Mouse (Mus musculus): Measurements from ENCODE around the gene Hist1h3b.
"Not testable (repeated sequence)": the region's sequence is repeated elsewhere in the genome, so short reads cannot be mapped to it uniquely, and the experiment has no call there.

The Hist1h3b gene

GRCm38 (mm10) chr13:23739069-23739921 is 12.8 kb upstream of the Hist1h3b start:
- peak; percentile 98 for DNase-seq

- DNase-seq, result no peak
Observed at GRCm38 (mm10) chr13:23739922-23740252, 12.2 kb upstream of the Hist1h3b start.

DNA sequence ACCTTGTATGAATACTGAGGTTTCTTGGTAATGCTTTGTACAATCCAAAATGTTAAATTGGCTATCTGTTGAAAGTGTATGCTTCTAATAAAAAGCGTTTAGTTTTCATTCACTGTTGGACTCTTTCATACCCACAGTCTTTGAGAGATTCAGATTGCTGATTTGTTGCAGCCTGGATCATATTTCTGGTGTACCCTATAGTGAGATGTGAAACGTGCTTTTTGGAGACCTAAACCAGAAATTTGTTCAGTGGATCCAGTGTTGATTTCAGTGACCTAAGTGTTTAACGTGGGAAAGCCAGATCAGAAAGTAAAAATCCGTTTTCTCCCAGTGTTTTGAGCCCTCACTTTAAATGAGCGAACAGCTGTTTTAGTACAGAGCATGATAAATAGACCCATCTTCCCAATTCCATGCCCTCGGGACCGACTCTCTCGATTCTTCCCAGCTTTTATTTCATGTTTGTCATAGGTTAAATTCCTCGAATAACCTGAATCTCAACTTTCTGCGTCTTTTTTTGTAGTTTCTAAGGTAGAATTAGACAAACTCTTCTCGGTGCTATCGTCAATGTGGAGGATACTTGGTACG is 11.7 kb upstream of the Hist1h3b start:
- DNase-seq, result no peak

- DNase-seq, result no peak
Observed at GRCm38 (mm10) chr13:23740910-23741309, 11.2 kb upstream of the Hist1h3b start.

- no peak for DNase-seq
Observed at GRCm38 (mm10) chr13:23742007-23742406, 10.1 kb upstream of the Hist1h3b start.

GRCm38 (mm10) chr13:23743215-23743614 is 8.9 kb upstream of the Hist1h3b start:
- no peak for DNase-seq

DNA sequence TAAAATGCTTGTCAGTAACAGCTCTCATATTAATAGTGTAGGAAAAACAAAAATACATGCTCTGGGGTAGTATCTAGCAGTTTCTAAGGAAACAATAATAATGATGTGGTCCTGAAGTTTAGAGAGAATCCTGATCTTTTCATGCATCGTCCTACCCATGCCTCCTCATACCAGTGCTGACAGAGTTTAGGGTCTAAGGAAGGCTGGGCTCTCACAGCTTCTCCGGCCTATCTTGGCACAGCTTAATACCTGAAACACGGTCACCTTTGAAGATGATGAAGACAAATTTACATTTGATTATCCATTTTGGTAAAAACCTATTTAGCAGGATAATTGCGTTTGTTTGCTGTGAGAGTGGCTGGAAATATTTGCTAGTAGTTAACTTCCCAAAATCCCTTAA is 8.1 kb upstream of the Hist1h3b start:
- DNase-seq, result no peak

- no peak for DNase-seq
Observed at GRCm38 (mm10) chr13:23744421-23745380, 7.4 kb upstream of the Hist1h3b start.

DNA sequence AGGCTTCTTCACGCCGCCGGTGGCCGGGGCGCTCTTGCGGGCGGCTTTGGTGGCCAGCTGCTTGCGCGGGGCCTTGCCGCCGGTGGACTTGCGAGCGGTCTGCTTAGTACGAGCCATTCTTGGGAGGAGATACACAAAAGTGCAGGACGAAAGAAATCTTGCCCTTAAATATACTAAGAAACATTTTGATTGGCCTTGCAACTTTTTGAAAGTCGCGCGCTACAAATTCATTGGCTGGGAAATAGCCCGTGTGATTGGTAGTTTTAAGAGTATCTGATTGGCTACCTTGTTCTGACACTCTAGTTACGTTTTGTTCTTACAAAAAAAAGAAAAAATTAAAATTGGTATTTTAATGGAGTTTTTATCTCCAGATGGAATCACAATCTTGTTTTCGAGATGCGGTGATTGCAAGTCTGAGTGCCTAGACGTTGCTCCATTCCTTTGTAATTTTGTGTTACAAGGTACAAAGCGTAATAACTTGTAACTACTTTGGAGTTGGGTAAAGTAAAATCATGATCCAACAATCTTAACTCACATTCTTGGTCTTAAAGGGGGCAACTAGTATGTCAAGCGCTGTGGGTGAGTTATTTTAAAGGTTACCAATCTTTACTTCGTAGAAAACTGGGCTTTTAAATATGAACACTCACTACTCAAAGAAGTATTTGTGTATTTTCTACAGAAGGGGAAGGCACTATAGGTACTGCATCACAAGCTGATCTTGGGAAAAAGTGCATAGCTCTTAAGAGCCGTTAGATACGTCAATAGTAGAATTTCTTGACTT is 6.5 kb upstream of the Hist1h3b start, which contains the start of gene Hist1h3c:
Hist1h3c (minus strand) TSS at position 222 of the 781 bp plus-strand sequence.
- peak; percentile 84 for DNase-seq

GRCm38 (mm10) chr13:23746201-23747080 is 5.6 kb upstream of the Hist1h3b start, which contains the start of gene Hist1h2bb:
Gene Hist1h2bb, plus strand, starts transcription at chr13:23746734.
- DNase-seq, result peak; percentile 88

- DNase-seq, result no peak
Observed at GRCm38 (mm10) chr13:23747081-23747891, 4.8 kb upstream of the Hist1h3b start.

GRCm38 (mm10) chr13:23747892-23748288 is 4.2 kb upstream of the Hist1h3b start:
- DNase-seq, result no peak

DNA sequence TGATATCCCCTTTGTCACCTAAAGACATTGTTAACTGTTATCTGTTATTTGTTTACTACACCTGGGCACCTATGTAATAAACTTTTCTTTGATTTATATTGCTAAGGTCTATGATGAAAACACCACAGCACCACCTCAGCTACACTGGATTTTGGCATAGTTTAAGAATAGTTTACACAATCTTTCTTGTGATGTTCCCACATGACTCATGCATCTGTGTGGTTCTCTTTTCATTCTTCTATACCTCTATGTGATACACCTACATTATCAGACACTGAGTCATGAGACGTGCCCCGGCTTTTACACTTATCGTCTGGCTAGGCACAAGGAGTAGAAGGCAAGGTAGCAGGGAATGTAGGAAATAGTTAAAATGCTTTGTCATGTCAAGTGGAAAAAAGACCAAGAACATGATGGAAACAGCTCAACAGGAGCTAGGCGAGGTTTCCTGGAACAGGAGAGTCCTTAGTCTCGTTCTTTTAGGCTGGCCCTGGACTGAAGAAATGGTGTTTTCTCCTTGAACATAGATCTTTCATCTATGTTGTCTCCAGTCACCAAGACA is 2.4 kb upstream of the Hist1h3b start:
- no peak for DNase-seq

DNA sequence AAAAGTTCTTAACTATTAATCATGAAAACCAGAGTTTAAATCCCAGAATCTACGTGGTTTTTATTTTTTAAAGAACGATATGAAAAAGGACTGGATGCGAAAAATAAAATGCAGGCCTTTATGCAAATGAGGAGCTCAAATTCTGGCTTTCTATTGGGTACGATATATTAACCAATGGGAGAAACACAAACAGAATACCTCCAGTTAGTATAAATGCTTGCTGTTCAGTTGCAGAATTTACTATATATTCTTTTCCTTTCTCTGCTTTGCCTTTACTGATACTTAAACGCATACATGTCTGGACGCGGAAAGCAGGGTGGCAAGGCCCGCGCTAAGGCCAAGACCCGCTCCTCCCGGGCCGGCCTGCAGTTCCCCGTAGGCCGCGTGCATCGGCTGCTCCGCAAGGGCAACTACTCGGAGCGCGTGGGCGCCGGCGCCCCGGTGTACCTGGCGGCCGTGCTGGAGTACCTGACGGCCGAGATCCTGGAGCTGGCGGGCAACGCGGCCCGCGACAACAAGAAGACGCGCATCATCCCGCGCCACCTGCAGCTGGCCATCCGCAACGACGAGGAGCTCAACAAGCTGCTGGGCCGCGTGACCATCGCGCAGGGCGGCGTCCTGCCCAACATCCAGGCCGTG is 1.1 kb upstream of the Hist1h3b start, which contains the start of gene Hist1h2ab:
Hist1h2ab (plus strand) TSS at position 288 of the 639 bp plus-strand sequence.
- not testable (repeated sequence) for DNase-seq

DNA sequence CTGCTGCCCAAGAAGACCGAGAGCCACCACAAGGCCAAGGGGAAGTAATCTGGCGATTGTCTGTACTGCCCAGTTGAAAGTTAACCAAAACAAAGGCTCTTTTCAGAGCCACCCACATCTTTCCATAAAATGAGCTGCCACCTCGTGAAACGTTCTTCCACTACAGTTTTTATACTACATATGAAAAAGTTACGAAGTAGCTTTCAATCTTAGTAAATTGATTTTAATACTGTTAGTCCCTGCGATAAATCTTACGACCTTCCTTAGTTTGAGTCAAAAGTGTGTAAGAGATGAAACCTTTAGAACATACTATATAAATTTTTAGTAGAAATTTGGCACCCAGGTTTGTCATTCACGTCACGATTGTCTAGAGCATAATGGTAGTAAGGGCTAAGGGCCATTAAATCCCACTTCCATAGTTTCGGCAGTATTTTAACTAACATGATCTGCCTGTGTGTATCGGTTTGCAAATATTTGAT is 550 bp upstream of the Hist1h3b start:
- no peak for DNase-seq

DNA sequence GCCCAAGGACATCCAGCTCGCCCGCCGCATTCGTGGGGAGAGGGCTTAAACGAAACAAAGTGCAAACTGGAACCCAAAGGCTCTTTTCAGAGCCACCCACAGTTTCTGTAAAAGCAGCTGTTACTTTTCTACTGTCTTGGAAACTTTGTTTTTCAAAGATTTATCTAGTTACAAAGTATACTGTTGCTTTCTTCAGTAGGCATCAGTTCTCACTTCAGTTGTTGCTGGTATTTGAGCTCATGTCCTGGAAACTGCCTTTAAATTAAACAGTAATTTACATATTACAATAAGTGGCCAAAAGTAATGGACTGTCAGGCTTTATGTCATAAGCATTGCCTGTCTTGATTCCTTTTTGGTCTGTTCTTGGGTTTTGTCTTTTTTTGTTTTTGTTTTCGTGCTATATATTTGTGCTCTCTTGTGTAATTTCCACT is 690 bp downstream of the Hist1h3b start:
- no peak for DNase-seq

- DNase-seq, result no peak
Observed at GRCm38 (mm10) chr13:23753314-23754078, 1.4 kb downstream of the Hist1h3b start.

DNA sequence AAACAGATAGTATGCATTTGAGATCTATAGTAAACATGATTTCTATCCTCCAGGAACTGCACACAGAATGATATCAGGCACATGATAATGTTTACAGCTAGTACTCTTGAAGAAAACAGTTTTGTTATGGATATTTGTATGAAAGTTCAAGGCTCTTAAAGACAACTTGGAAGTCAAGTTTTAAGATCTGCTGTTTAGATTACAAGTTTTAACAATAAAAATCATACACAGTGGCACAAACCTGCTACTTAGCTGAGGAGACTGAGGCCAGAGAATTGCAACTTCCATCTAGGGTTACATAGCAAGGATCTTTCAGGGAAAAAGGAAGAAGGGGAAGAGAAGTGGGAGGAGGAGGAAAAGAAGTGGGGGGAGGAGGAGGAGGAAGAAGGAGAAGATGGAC is 2.9 kb downstream of the Hist1h3b start:
- no peak for DNase-seq

Measured in layer of hippocampus, adult 9-11 months (tissue).